Mouse (Mus musculus): ENCODE measurements around the gene Tcf7.

Tcf7 gene

DNA sequence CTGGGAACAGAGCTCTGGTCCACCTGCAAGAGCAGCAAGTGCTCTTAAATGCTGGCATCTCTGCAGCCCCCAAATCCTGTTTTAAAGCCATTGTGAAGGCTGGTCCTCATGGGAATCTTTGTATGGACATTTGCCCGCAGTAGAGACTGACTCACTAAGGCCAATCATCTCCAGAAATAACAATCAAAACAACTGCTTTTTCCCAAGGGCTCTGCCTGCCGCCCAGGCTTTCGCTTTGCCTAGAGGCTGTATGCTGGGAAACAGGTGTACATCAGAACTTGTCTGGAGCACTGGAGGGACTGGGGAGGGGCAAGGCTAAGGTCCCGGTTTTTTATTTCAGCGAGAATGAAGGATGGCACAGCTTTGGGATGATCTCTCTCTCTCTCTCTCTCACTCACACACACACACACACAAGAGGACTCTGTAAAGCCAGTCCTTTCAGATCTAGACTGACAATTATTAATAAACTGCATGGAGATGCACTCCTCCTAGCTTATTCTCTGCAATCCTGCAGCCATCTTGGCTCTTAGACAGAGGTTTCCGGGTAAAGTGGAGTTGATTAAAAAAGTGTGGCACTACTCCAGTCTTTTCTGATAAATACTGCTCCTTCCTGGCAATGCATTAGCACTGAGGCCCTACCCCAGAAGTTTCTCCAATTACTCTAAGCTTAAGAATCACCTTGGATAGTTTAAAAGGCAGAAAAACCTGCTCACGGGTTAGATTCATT lies 53.9 kb downstream of the Tcf7 start:
- in situ Hi-C loops (cut with MboI, MseI): no loop called here

DNA sequence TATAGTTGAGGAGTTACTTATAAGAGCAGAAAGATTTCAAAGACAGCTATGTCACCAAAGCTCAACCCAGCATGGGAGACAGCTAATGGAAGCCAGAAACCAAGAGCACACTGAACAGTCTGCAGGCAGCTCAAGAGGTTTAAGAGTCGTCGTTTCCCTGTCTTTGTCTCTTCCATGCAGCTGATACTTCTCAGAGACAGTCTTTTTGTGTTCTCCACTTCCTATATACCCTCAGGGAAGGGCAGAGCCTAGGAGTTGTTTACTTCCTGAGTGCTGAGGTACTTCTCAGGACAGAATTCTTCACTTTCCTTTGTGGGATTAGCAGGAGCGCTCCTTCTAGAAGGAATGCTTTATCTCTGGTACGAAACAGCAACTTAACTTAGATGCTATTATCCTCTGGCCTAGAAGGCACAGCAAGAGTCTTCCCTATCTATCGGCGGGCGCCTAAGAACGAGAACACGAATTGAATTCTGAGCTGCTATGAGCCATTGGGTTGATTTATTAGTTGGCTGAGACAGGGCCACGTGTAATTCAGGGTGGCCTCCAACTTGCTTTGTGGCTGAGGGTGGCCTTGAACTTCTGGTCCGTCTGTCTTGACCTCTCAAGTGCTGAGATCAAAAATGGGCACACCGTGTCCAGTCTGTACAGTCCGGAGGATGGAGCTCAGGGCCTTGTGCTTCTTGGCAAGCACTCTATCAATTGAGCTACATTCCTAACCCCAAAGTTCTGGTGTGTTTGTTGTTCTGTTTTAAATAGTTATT lies 55.2 kb downstream of the Tcf7 start:
- in situ Hi-C loops (cut with MboI, MseI): no loop called here

DNA sequence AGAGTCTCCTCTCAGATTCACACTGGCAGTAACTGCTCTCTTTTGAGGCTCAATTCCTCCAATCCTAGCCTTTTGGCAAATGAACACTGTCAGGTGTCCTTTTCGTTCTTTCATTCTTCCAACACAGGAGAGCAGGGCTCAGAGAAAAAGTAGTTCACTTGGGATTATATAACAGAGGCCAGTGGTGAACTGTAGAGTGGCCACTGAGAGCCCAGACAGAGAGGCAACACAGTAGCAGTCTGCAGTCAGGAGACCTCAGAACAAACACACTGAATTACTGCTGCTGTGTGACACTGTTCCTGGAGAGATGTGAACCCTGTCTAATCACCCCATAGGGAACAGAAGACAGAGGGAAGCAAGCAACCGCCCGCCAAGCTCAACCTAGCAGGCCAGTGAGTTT lies 55.8 kb downstream of the Tcf7 start:
- in situ Hi-C loops (cut with MboI, MseI): no loop called here

DNA sequence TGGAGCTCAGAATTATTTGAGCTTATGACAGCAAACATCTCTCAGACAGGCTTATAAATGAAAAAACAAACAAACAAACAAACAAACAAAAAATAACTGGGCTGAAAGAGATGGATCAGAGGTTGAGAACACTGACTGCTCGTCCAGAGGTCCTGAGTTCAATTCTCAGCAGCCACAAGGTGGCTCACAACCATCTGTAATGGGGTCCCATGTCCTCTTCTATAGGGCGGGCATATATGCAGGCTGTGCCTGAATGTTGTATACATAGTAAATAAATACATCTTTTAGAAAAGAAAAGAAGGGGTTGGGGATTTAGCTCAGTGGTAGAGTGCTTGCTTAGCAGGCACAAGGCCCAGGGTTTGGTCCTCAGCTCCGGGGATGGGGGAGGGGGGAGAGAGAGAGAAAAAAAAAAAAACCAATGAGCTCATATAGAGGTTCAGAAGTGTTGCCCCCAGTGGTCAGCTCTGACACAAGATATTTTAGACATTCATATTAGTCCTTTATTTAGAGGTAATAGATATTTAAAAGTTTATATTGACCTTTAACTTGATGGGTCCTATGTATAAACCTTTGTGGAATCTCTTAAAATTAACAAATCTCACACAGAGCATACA lies 56.7 kb downstream of the Tcf7 start:
- in situ Hi-C loops (cut with MboI, MseI): no loop called here

DNA sequence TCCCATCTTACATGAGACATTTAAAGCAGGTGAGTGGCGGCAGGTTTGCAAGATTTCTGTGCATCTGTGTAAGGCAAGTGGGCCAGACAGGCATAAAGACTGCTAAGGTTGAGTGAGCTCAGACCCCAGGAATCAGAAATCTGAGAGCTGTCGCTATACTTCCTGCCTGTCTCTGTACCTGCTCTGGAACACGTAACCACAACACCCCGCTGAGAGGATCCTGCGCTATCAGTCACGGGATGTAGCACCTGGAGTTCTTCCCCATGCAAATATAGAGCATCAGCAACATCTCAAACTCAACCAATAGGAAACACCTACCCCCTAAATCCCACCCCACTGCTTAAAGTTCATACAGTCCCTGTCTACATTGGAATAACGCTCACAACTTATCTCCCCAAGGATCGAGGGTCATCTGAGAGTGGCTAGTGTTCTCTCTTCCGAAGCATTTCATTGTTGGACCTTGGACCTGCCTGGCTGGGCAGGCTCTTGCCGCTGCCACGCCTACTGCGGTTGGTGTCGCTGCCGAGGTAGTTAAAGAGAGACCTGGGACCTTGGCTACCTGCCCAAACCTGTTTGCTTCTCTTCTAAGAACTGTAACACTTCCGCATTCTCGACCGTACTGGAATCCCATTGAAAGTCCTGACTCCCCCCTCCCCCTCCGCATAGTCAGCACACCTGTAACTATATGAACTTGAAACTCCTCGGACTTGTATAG lies 58.7 kb downstream of the Tcf7 start:
- in situ Hi-C loops (cut with MboI, MseI): loop anchor here in 1 of 2 experiments (5.0 to 25.0 kb wide), 2 partner anchors 92 to 162 kb away; no protein-coding TSS in a partner anchor

DNA sequence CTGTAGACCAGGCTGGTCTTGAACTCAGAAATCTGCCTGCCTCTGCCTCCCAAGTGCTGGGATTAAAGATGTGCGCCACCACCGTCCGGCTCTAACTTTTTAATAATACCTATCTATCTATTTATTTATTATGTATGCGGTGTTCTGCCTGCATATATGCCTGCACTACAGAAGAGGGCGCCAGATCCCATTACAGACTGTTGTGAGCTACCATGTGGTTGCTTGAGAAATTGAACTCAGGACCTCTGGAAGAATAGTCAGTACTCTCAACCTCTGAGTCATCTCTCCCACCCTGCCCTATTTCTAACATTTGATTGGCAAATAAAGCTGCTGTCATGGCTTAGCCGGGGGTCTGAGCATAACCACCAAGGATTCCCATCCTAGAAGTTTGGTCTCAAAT lies 59.9 kb downstream of the Tcf7 start:
- in situ Hi-C loops (cut with MboI, MseI): loop anchor here in 1 of 2 experiments (5.0 to 25.0 kb wide), 2 partner anchors 91 to 161 kb away; no protein-coding TSS in a partner anchor

DNA sequence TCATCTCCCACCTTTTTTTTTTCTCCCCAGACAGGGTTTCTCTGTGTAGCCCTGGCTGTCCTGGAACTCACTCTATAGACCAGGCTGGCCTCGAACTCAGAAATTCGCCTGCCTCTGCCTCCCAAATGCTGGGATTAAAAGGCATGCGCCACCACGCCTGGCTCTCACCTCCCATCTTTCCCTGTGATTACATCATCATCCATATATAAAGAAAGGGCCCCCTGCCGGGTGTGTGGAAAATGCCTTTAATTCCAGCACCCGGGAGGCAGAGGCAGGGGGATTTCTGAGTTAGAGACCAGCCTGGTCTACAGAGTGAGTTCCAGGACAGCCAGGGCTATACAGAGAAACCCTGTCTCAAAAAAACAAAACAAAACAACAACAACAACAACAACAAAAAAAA lies 60.9 kb downstream of the Tcf7 start:
- in situ Hi-C loops (cut with MboI, MseI): loop anchor here in 1 of 2 experiments (5.0 to 25.0 kb wide), 2 partner anchors 90 to 160 kb away; no protein-coding TSS in a partner anchor

DNA sequence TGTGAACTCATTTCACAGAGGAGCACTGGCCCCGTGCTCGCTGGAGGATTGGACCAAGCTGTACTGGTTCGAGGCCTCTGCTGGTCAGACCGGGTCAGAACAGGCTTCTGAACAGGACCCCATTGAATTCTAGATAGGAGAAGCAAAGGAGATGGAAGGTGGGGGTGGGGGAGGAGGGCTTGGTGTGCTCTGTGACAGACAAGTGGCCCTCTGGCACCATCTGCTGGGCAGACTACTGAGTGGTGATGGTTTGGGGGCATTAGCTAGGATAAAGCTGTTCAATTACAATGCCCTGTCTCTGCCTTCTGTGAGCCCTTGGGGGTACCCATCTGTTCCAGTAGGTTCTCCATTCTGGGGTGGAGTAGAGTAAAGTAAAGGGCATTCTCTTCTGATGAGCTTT lies 62.5 kb downstream of the Tcf7 start:
- in situ Hi-C loops (cut with MboI, MseI): loop anchor here in 1 of 2 experiments (5.0 to 25.0 kb wide), 2 partner anchors 88 to 158 kb away; no protein-coding TSS in a partner anchor

DNA sequence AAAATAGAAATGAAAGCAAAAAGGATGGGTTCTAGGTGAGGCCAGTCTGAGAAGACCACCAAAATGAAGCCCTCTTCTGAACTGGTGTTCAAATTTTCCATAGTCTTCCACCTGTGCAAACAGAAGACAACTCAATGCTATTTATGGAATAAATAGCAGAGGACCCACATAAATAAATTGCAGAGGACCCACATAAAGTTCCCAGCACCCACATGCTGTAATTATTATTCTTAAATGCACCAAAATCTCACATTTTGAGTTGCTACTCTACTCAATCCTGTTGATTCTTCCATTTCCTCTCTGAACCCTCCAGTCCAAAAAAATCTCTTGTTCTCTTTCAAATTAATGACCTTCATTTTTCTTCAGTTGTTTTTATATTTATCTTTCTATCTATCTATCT lies 68.9 kb downstream of the Tcf7 start, which contains the start of gene Olfr1371:
Gene Olfr1371 (minus strand): TSS at position 101 of the 400 bp plus-strand sequence.
- in situ Hi-C loops (cut with MboI, MseI): loop anchor here (10.0 to 25.0 kb wide), 2 partner anchors 152 to 249 kb away; partner anchors contain the start of gene Cdkn2aipnl (in 1 of the 2)

Measured in T-helper 17 cell (primary cell).